Mouse (Mus musculus): ENCODE results near the gene Atp6v0a2. TPM values are rescaled to one million over a fixed set of nuclear protein-coding genes. Genes with fewer than 3 reads are reported as not detected.

The Atp6v0a2 gene
- total RNA-seq, 4 experiments from 2014 or later, result 50.0 to 64.5 (median 60.5) TPM

DNA sequence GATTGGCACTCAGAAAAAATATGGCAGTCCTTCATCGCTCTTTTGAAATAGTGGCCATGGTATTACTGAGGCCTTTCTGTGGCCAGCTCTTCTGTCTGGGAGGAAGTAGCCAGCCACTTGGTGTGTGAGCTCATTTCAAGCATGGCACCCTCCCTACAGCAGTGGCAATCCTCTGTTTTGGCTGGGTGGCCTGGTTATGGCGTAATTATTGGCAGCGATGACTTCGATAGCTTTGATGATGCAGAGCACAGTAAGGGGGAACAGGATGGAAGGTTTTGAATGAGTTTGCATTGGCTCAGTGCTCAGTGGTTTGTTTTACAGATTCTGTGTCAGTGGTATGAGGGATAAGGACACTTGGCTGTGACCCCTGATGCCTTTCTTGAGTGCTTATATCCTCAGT is 8.3 kb downstream of the Atp6v0a2 start:
- no peak for DNase-seq (ENCODE audit: low spot score)

DNA sequence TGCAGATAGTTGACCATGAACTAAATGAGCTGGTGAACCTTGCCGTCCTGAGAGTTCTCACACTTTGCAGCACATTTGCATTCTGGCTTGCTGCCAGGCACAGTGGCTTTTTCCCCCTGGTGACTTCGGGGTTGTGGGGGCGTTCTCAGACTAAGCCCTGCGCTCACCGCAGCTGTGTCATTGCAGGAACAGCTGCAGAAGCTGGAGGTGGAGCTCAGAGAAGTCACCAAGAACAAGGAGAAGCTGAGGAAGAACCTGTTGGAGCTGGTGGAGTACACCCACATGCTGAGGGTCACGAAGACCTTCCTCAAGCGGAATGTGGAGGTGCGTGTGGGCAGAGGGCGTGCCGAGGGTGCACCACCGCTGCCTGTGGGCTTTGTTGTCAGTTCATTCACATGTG is 8.9 kb downstream of the Atp6v0a2 start:
- no peak for DNase-seq (ENCODE audit: low spot score)

DNA sequence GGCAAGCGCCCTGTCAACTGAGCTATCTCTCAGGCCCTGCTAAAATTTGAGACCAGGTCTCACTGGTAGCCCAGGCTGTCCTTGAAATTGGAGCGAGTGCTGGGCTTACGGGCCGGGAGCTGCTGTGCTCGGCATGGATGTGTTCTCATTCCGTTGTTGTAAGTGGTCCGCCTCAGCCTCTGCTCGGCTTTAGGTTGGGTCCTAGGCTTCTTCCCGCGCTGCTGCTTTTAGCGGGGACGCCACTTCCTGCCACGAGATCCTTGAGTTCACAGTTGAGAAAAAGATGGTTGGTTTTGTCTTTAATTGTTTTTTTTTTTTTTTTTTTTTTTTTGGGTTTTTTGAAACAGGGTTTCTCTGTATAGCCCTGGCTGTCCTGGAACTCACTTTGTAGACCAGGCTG is 9.5 kb downstream of the Atp6v0a2 start:
- DNase-seq (ENCODE audit: low spot score), result no peak

DNA sequence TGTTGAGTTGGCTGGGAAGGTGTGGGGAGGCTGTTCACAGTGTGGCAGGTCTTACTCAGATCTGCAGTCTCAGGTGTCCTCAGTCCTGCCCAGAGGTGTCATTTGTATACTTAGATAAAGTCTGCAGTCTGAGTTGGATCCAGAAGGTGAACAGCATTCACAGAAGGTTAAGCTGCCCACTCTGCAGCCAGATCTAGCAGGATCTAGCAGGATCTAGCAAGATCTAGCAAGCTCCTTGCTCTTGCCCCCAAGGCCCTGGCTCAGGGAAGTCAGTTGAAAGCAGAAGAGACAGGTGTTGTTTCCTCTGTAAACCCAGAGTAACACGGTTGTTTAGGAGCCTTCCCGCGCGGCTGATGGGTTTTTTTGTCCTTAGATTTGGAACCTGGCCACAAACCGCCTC is 85.4 kb downstream of the Atp6v0a2 start:
- DNase-seq (ENCODE audit: low spot score), result no peak

DNA sequence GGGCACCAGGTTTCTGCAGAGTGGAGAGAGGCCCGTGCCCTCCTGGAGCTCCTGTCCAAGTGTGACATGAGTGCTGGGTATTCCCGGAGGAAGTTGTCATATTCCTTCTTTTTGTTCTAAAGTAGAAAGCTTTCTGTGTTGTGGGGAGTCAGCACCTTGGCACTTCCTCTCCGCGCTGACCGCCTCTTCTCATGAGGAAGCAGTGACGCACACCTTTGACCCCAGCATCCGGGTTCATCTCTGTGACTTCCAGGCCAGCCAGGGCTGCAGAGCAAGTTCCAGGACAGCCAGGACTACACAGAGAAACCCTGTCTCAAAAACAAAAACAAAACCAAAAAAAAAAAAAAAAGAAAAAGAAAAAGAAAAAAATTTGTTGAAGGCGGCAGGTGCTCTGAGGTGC is 86.8 kb downstream of the Atp6v0a2 start:
- DNase-seq (ENCODE audit: low spot score), result peak; percentile 55

DNA sequence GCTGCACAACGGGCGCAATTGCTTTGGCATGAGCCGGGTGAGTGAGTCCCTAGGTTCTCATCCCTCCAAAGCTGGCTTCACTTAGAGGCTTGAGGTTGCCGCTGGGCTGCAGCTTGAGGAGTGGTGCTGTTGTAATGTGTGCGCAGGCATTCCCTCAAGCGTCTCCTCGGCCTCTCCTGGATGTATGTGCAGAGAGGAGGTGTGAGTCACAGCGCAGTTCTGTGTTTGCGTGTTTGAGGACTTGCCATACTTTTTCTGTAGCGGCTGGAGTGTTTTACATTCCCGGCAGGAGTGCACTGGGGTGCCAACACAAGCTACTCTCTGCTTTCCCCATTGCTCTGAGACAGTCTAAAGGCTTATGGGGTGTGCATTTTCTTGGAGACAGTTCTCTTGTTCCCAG is 89.6 kb downstream of the Atp6v0a2 start:
- no peak for DNase-seq (ENCODE audit: low spot score)

DNA sequence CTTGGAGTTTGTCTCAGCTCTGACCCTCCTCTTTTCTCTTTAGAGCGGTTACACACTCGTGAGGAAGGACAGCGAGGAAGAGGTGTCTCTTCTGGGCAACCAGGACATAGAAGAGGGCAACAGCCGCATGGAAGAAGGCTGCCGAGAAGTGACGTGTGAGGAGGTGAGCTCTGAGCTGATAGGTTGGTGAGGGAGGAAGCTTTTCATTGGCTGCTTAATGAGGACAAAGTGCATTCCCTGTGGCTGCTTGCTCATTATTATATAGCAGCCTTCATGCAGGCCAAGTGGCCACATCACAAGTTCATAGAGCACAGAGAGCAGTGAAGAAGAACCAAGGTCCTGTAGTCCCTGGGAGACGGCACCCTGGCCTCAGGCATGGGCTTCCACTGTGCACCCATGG is 90.0 kb downstream of the Atp6v0a2 start:
- no peak for DNase-seq (ENCODE audit: low spot score)

DNA sequence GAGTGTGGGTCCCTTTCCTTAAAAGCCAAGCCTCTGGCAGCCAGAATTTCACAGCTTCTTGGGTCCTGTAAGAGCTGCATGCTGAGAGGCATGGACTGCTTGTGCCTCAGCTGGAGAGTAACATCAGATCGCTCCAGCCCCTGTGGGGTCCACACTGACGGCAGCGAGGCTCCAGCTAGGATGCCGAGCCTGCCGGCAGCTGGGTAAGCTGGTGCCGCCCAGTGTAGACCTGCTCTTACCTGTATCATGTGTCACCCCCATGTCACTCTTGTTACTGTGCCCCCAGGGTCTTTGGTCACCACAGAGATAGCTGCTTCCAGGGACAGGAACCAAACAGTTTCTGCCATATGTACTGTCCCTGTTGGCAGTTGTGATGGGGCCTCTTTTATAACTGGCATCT is 94.7 kb downstream of the Atp6v0a2 start:
- DNase-seq (ENCODE audit: low spot score), result no peak

DNA sequence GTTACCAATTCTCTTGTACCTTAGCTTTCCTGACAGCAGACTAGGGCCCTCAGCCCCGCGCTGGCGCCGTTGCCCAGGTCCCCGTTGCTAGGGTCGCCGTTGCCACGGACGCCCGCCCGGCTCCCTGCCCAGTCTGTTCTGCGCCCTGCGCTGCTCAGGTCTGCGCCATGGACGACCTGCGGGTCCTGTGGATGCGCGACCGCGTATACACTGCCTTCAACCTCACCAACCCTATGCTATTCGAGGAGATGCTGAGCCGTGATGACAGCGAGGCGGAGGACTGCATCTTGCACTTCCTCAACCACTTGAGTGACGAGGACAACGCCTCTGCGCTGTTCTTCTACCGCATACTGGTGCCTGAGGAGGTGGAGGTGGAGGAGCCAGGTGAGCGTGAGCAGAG is 96.6 kb downstream of the Atp6v0a2 start, which contains the start of gene Dnah10:
Dnah10 (plus strand) TSS at position 89 of the 400 bp plus-strand sequence.
- no peak for DNase-seq (ENCODE audit: low spot score)

DNA sequence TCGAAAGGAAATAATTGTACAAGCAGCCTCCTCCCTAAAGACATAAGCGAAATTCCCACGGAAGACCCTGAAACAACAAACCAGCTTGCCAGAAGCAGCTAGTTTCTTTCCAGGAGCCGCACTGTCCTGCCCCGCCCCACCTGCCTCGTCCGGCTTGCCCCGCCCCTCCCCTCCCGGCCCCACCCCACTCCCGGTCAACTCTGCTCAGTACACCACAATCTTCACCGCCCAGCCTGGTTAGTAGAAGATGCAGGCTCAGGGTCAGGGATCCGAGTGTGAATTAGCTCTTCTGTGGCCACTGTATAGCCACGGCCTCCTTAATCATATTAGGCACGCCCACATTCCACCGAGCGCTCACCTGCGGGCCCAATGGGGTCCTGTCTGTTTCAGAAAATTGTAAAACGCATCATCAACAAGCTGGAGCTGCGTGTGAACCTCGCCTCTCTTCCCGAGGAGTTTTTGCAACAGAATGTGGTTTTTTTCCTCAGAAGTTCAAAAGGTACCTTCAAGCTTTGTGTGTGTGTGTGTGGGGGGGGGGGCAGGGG is 101.4 kb downstream of the Atp6v0a2 start:
- DNase-seq (ENCODE audit: low spot score), result no peak

DNA sequence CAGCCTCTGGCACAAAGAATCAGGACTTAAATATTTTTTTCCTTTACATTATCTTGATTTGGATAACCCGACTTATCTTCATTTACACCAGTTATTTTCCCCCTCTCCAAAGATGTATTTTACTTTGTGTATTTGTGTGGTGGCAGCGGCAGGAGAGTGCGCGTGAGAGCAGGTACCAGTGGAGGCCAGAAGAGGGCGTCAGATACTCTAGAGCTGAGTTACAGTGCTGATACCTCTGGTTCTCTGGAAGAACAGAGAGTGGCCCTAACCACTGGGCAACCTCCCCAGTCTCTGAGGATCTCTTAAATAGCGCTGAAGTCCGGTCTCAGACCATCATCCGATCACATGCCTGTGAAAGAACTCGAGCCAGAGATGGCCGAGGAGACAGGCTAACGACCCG is 105.6 kb downstream of the Atp6v0a2 start:
- no peak for DNase-seq (ENCODE audit: low spot score)

DNA sequence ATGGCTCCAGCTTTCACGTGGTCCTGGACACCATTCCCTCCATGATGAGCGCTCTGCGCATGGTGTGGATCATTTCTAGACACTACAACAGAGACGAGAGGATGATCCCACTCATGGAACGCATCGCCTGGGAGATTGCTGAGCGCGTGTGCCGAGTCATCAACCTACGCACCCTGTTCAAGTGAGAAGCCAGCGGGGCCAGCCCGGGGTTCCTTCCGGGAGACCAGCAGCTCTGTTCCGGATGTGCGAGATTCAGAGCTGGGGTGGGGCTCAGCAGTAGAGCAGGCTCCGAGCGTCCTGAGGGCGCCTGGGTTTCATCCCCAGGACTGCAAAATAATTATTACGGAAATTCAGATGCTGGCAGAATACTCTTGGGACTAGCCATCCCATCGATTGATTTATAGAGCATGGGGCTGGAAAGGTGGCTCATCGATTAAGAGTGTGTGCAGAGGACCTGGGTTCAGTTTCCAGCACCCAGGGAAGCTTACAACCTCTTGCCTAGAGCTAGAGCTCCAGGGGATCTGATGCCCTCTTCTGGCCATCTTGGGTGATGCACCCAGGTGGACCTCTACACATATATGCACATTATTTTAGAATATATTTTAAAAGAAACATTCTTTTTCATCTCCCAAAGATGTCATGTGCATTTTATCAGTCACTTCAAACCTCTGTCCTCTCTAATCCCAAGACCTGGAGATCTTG is 113.7 kb downstream of the Atp6v0a2 start:
- DNase-seq (ENCODE audit: low spot score), result no peak

DNA sequence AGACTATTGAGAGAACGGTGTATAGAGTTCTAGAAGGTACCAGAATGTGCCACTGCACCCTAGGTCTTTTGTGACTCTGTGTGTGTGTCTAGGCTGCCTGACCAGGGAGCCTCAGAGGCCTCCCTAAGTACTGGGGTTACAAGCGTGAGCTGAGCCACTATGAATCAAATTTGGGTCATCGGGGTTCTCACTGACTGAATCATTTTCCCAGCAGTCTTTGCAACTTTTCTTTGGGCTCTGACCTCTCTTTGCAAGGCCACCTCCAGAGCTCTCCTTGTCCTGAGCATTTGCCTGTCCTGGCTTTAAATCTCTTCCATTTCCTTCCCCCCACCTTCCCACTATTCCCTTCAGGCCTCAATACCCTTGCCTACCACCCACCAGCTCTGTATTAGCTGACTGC is 115.5 kb downstream of the Atp6v0a2 start:
- DNase-seq (ENCODE audit: low spot score), result no peak

DNA sequence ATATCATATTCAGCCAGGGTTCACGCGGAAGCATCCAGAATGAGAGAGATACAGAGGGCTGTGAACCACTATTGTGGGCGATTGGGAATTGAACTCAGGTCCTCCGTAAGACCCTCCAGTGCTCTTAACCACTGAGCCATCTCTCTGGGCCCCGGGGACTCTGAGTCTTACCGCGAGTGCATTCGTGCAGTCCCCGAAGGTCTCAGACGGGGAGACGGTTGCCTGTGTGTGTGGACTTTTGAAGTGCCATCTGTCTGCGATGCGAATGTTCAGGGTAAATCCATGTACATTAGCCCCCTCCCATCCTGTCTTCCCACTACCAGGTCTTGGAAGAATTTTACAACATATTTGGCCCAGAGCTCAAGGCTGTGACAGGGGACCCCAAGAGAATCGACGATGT is 117.8 kb downstream of the Atp6v0a2 start:
- no peak for DNase-seq (ENCODE audit: low spot score)

DNA sequence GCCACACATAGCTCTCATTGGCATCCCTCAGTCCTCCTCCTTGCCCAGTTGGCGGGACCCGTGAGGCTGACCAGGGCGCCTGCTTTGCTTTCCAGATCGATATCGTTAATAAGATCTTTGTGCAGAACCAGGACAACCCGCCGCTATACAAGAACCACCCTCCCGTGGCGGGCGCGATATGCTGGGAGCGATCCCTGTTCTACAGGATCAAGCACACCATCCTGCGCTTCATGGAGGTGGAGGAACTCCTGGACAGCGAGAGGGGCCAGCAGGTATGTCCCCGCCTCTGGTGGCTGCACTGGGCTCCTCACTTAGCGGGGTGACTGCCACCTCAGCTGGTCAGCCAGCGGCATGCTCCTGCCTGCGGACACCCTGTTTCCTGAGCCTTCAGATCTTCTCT is 119.9 kb downstream of the Atp6v0a2 start:
- DNase-seq (ENCODE audit: low spot score), result no peak

DNA sequence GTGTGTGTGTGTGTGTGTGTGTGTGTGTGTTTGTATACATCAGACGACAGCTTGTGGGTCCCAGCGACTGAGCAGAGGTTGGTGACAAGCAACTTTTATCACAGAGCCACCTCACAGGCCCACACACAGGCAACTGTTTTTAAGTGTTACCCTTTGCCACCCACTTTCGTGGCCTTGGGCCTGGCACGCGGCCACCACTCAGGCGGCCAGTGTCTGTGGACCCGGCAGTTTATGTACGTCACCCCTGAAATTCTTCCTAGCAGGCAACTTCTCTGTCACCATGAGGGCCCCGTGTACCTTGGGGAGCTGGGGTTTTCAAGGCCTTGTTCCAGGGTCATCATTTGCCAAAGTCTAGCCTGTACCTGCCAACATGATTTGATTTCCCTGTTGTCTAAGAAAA is 123.3 kb downstream of the Atp6v0a2 start:
- DNase-seq (ENCODE audit: low spot score), result no peak

DNA sequence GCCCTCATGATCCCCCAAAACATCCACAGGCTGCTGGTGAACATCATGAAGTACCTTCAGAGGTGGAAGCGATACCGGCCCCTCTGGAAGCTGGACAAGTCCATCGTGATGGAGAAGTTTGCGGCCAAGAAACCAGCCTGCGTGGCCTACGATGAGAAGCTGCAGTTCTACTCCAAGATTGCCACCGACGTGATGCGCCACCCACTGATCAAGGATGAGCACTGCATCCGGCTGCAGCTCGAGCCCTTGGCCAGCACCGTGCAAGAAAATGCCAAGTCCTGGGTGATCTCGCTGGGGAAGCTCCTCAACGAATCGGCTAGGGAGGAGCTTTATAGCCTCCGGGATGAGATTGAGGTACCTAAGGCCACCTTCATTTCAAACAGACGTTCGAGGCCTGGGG is 132.6 kb downstream of the Atp6v0a2 start:
- DNase-seq (ENCODE audit: low spot score), result no peak

DNA sequence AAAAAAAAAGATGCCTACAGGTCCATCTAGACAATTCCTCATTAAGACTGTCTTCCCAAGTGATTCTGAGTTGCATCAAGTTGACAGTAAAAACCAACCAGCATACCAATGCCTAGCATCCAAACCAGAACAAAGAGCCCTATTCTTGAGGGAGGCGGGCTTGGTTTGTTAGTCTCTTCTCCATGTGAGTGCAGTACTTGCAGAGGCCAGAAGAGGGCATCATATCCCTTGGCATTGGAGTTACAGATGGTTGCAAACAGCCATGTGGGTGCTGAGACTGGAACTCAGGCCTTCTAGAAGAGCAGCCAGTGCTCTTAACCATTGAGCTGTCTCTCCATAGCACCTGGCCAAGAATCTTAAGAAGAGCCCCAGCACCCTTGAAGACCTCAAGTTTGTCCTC is 133.4 kb downstream of the Atp6v0a2 start:
- no peak for DNase-seq (ENCODE audit: low spot score)

Other genes starting within 250 kb of the Atp6v0a2 start
- gene Sbno1, start 202.6 kb upstream of the Atp6v0a2 start, total RNA-seq (2022), result 10 to 100 TPM; 63.2 to 73.4 (median 65.6) TPM
- 100 to 1,000 TPM; 197 to 262 (median 216) TPM for gene Kmt5a, start 188.6 kb upstream of the Atp6v0a2 start, total RNA-seq (2022)
- 1 to 10 TPM; 7.0 to 7.8 (median 7.4) TPM for gene Rilpl2, start 150.2 kb upstream of the Atp6v0a2 start, total RNA-seq (2022)
- gene Snrnp35, start 145.4 kb upstream of the Atp6v0a2 start, total RNA-seq (2022), result 10 to 100 TPM; 12.9 to 19.0 (median 14.6) TPM
- gene Rilpl1, start 97.2 kb upstream of the Atp6v0a2 start, total RNA-seq (2022), result 100 to 1,000 TPM; 179 to 263 (median 215) TPM
- 100 to 1,000 TPM; 164 to 190 (median 179) TPM for gene Tmed2, start 87.9 kb upstream of the Atp6v0a2 start, total RNA-seq (2022)
- 1 to 10 TPM; 4.2 to 6.6 (median 5.5) TPM for gene Ddx55, start 75.7 kb upstream of the Atp6v0a2 start, total RNA-seq (2022)
- 10 to 100 TPM; 22.3 to 29.9 (median 28.5) TPM for gene Eif2b1, start 49.4 kb upstream of the Atp6v0a2 start, total RNA-seq (2022)
- gene Gtf2h3, start 49.4 kb upstream of the Atp6v0a2 start, total RNA-seq (2022), result 10 to 100 TPM; 17.8 to 21.5 (median 20.1) TPM
- under 1 TPM in 3 of 4 experiments, not detected in 1; 0.03 to 0.06 (median 0.05) TPM for gene Dnah10, start 96.5 kb downstream of the Atp6v0a2 start, total RNA-seq (2022)
- gene Ccdc92, start 233.8 kb downstream of the Atp6v0a2 start, total RNA-seq (2022), result 1 to 10 TPM; 1.4 to 2.0 (median 1.6) TPM
- 10 to 100 TPM; 31.1 to 38.4 (median 35.6) TPM for gene Zfp664, start 234.1 kb downstream of the Atp6v0a2 start, total RNA-seq (2022)

Data from heart, adult 8-10 months (tissue).